Mouse (Mus musculus): ENCODE results near the gene Myl4.
"Not testable (repeated sequence)": the region's sequence is repeated elsewhere in the genome, so short reads cannot be mapped to it uniquely, and the experiment has no call there.

DNA sequence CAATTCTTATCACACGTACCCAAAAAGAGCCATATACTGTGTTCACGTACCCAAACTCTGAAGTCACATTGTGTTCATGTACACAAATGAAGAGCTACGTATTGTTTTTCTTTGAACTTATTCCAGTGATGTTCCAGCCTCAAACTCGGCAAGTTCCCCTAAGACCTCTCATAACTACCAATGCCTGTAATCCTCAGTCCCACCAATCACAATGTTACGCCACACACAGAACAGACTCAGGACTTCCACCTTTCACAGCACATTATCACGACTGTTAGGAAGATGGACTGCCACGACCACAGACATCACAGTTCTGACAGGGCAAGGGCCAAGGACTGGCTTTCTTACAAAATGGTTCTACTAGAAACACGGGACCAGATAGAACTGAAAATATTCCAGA, 20.1 kb downstream of the Myl4 start:
- TF ChIP-seq CTCF (conservative IDR thresholded peaks at IDR 0.05; ENCODE audit: low read length); POU5F1 (IDR thresholded peaks at IDR 0.05; ENCODE audit: borderline replicate concordance, low read length); NANOG (IDR thresholded peaks at IDR 0.05; ENCODE audit: borderline replicate concordance, low read length): not testable (repeated sequence)
